Mouse (Mus musculus): ENCODE data around the gene Tapbpl. TPM values are rescaled to one million over a fixed set of nuclear protein-coding genes. Genes with fewer than 3 reads are reported as not detected.

Gene Tapbpl
- total RNA-seq, 1 experiment from 2014 or later = 24.0 TPM

DNA sequence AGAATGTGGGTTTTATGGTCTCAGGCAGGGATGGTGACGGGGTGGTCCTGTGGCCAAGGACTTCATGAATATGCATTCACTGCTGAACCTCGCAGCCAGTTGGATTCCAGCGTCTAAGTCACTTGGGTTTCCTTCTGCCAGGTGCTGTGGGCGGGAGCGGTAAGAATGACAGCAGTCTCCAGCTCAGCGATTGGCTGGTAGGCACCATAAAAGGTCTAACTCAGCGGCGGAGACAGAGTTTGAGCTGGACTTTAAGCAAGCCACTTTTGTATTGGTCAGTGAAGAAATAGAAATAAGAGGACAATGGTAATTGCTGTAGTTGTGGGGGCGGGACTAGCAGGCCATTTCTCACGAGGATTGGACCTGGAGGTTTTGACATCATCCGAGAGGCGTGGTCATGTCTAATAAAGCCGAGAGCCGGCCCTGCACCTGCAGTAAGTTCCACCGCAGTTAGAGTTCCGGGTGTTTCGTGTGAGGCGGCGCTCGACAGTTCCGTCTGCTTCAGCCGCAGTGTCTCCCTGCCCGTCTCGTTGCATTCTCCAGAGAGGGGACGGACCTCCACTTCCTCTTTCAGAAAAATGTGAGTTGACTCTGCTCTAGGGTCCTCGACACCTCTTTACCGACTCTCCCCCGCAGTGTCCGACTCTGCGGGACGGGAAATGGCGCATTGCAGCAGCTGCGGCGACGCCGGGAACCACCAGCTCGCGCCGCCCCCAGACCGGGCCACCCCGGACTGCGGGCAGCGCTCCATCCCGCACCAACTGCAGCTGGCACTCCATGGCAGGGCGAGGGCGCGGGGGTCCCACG lies 16.3 kb downstream of the Tapbpl start, which contains the start of gene Vamp1:
Gene Vamp1, plus strand, starts transcription at position 404 of the 807 bp plus-strand sequence.
- peak; percentile 89 for ATAC-seq (ENCODE audit: extremely low read depth, insufficient number of reproducible peaks, low FRiP score, poor library complexity, severe bottlenecking)

DNA sequence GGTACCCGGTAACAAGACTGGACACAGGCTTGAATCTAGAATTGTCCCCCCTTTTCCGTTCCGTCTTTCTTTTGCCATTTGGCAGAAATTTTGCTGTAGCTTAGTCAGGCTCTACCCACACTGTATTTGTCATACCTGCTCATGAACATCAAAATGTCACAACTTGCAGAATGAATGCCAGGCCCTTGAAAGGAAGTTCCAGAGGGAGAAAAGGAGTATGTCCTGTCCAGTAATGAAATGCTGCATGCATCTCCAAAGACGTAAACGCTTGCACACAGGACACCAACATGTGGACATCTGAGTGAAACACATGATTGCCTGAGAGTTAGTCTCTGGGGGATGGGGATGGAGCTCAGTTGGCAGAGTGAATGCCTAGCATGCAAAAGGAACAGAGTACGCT lies 17.9 kb downstream of the Tapbpl start:
- ATAC-seq (ENCODE audit: extremely low read depth, insufficient number of reproducible peaks, low FRiP score, poor library complexity, severe bottlenecking) = no peak

DNA sequence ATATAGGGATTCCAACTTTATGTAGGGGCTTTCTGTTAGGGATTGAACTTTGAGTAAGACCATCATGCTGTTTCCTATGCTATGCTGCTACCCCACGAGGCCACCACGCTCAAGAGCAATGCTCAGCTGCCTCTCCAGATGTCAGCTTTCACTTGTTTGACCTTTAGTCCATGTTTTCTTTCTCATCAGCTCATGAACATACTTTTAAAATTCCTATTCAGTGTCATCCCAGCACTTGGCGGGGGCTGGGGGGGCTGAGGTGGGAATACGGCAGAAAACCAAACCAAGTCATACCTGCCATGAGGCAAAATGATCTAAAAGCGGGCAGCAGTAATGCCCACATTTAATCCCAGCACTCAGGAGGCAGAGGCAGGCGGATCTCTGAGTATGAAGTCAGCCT lies 18.5 kb downstream of the Tapbpl start:
- ATAC-seq (ENCODE audit: extremely low read depth, insufficient number of reproducible peaks, low FRiP score, poor library complexity, severe bottlenecking) = no peak

DNA sequence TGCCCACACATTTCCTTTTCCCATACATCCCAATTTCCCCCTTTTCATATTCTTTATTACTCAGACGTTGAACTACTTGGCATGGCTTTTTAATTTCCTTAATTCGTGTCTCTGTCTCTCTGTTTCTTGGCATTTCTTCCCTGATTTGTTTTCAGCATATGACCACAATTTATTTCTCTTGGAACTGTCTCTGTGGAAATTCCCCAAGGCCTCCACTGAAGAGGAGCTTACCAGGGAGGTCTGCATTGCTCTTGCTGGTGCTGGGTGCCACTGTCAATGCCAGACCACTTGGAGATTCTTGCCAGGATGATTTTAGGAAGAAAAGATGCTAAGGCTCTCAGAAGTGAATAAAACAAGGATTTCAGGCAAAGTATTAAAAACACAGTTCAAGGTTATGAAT lies 19.0 kb downstream of the Tapbpl start:
- ATAC-seq (ENCODE audit: extremely low read depth, insufficient number of reproducible peaks, low FRiP score, poor library complexity, severe bottlenecking) = no peak

DNA sequence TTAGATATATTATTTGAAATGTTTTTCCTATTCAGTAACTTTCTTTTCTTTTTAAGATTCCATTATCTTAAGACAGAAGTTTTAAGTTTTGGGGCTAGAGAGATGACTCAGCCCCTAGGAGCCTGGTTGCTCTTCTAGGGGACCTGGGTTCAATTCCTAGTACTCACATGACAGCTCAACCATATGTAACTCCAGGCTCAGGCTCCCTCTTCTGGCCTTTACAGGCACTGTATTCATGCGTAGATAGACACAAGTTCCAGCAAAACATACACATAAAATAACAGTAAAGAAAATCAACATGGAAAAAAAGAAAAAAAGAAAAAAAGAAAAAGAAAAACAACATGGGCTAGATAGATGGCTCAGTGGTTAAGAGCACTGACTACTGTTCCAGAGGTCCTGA lies 21.2 kb downstream of the Tapbpl start:
- ATAC-seq (ENCODE audit: extremely low read depth, insufficient number of reproducible peaks, low FRiP score, poor library complexity, severe bottlenecking) = no peak

DNA sequence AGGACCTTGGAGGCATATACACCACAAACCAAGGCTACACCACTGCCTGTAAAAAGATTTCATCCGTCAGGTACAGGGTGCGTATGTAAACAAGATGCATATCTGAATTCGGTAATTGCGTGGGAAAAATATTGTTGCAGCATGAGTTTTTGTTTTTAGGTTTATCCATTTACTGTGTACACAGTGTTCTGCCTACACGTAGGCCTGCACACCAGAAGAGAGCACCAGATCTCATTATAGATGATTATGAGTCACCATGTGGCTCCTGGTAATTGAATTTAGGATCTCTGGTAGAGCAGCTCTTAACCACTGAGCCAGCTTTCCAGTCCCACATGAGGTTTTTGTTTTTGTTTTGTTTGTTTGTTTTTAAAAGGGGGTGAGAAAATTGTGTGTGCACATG lies 34.5 kb downstream of the Tapbpl start:
- ATAC-seq (ENCODE audit: extremely low read depth, insufficient number of reproducible peaks, low FRiP score, poor library complexity, severe bottlenecking) = no peak

DNA sequence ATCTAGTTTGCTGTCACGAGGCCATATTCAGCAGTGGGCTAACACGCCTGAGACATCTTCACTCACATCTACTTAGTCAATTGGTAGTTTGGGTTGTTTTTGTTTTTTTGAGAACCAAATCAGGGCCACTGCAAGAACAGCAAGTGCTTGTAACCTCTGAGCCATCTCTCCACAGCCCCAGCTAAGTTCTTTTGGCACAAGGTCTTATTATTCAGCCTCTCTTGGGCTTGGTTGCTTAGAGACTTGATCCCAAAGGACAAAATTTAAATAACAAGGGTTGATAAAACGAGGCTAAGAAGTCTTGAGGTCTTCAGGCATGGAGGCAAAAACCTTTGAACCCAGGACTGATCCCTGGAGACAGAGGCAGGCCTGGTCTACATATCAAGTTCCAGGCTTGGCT lies 35.4 kb downstream of the Tapbpl start:
- ATAC-seq (ENCODE audit: extremely low read depth, insufficient number of reproducible peaks, low FRiP score, poor library complexity, severe bottlenecking) = no peak

DNA sequence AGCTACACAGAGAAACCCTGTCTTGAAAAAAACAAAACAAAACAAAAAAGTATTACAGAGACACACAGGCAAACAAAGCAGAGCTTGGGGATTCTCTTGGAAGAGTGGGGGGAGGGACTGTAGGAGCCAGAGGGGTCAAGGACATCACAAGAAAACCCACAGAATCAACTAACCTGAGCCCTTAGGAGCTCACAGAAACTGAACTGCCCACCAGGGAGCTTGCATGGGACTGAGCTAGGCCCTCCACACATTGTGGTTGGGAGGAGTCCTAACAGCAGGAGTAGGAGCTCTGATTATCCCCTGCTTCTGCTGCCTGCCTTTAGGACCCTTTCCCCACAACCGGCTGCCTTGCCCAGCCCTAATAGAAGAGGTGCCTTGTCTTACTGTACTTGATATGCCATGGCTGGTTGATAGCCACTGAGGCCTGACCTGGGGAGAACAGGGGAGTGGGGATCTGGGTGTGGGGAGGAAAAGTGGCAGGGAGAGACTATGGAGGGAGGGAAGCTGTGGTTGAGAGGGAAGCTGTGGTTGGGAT lies 36.1 kb downstream of the Tapbpl start:
- ATAC-seq (ENCODE audit: extremely low read depth, insufficient number of reproducible peaks, low FRiP score, poor library complexity, severe bottlenecking) = no peak

DNA sequence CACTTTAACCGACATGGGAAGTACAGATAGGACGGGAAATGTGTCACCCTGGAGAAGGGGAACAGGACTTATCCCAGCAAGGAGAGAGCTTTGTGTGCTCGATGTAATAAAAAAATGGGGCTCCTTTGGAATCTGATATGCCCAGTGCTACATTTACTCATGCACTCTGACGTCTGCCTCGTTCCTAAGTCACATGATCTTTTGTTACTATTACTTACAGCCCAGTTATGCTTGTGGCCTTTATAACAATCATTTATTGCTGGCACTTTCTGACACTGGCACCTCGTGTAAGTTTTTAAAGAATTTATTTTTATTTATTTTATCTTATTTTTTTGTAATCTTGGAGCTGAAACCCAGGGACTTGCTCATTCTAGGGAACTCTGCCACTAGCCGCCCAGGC lies 38.3 kb downstream of the Tapbpl start:
- no peak for ATAC-seq (ENCODE audit: extremely low read depth, insufficient number of reproducible peaks, low FRiP score, poor library complexity, severe bottlenecking)

DNA sequence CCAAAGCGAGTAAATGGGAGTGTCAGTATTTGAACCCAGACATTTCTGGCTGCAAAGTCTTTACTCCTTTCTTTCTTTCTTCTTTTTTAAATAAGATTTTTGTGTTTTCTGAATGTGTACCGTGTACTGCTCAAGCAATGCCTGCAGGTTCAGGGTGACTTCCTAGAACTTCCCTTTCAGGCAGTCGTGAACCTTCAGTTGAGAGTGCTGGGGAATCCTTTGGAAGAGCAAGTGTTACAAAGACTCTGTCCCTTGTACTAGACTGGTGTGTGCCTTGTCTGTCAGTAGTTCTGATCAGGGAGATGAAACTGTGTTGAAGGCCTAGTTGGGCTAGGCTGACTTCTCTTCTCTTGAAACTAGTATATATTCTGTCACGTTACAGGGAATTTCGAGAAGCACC lies 38.8 kb downstream of the Tapbpl start:
- ATAC-seq (ENCODE audit: extremely low read depth, insufficient number of reproducible peaks, low FRiP score, poor library complexity, severe bottlenecking) = no peak

DNA sequence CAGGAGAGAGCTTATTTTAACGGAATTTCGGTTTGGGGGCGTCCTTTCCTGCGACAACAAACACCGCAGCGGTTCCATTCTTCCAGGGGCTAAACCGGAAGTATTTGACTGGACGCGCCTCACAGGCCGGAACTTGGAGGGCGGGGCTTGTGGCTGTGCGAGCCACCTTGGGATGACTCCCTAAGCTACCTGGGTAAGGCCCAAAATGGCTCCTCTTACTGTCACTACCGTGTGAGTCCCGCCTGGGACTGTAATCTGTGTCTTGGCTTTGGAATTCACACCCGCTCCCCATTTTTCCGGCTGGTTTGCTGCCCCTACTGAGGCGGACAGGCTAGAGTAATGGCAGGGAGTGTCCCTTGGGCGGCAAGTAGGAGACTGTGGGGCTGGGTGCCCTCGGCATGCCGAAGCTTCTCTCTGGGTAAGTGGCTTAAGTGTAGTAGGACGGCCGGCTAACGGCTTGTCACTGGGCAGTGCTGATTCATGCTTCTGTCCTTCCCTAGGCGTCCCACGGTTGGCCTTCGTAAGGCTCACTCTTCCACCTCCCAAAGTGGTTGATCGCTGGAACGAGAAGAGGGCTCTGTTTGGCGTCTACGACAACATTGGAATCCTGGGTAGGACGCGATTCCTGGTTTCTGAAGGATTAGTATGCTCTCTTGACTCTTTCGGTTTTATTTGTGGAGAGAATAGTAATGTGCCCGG lies 39.5 kb downstream of the Tapbpl start:
- peak; percentile 73 for ATAC-seq (ENCODE audit: extremely low read depth, insufficient number of reproducible peaks, low FRiP score, poor library complexity, severe bottlenecking)

DNA sequence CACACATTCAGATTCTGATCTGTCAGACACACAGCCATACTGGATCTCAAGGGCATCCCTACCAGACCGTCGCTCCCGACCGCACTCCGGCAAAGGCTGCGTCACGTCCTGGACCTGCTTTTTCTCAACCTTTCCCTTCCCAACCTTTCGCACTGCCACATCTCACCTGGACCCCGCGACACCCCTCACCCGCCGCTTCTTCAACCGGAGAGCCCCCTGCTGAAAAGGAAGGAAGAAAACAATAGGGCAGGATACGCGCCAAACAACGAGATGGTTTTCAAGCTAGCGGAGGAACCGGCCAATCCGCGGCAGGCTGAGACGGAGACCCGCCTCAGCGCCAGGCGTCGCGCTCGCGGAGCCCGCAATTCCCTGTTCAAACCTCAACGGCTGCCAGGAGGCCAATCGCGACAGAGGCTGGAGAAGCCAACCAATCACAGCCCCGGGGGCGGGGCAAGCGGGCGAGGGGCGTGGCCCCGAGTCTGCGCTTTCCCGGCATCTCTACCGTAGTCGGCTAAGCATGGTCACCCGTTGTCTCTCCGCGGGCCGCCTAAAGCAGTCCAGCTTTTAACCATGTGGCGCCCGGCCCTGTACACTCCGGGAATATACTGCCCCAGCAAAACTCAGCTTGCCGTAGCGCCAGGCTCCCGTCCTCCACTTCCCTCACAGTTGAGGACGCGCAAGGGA lies 40.2 kb downstream of the Tapbpl start, which contains the start of the genes Ncapd2 and Mrpl51:
Gene Ncapd2, minus strand, starts transcription at position 370 of the 684 bp plus-strand sequence.
Gene Mrpl51, plus strand, starts transcription at position 470 of the 684 bp plus-strand sequence.
- ATAC-seq (ENCODE audit: extremely low read depth, insufficient number of reproducible peaks, low FRiP score, poor library complexity, severe bottlenecking) = peak; percentile 94

DNA sequence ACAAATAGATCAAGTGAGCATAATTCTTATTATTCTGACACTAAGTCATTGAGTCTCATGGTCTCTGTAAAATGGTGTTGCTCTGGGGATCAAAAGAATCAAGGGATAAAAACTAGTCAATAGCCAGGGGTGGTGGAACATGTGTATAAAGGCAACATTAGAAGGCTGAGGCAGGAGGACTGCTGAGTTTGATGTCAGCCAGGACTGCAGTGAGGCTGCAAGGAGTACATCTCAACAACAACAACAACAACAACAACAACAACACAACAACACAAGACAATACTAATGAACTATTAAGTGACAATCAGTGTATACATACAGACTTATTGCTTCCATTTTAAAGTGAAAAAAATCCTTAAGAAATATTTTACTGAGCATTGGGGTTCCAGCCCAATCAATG lies 40.8 kb downstream of the Tapbpl start:
- no peak for ATAC-seq (ENCODE audit: extremely low read depth, insufficient number of reproducible peaks, low FRiP score, poor library complexity, severe bottlenecking)

DNA sequence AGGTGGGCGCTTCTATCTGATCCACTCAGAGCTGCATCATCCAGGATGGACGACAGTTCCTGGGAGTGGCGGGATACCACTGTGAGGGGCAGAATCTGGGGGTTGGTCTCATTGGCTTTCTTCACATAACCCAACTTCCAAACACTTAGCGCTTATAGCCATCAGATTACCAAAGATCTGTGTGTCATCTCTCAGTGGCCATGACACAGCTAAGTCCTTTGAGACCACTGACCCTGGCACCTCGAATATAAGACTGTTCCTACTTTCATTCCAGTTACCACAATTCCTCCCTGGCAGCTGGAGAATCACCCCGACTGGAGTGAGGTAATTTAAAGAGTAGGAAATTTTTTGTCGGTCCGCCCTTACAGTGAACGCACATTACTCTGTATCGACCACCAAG lies 45.5 kb downstream of the Tapbpl start:
- ATAC-seq (ENCODE audit: extremely low read depth, insufficient number of reproducible peaks, low FRiP score, poor library complexity, severe bottlenecking) = no peak

DNA sequence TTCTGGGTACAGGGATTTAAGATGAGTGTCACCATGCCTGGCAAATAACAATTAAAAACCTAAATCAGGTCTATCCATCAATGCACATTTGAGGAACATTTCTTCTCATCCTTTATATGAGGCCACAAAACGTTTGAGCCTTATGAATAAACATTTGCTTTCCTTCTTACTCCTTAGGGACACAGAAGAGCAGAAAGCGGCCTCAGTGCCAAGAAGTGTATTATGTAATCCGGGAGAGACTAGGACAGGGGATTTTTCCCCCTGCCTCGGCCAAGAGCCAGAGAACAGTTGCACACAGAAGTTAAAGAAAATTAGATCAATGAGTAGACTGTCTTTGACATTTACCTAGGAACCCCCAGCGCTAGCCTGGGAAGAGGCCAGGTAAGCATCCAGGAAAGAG lies 49.5 kb downstream of the Tapbpl start:
- ATAC-seq (ENCODE audit: extremely low read depth, insufficient number of reproducible peaks, low FRiP score, poor library complexity, severe bottlenecking) = no peak

DNA sequence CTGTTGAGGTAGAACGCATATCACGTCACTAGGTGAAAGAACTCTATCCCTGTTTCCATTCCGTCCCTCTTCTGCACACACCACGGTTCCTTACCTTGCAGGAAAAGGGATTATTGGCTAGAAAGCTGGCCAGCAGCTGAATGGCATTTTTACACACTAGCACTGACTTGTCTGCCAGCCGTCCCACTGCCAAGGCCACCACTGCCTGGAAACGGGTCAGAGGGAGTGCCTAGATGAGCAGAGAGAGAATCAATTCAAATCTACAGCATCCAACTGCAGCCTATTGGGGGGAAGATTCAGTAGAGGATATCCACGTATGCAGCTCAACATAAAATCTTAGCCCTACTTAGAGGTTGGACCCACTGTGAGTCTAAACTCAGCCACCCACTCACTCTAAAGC lies 52.1 kb downstream of the Tapbpl start:
- ATAC-seq (ENCODE audit: extremely low read depth, insufficient number of reproducible peaks, low FRiP score, poor library complexity, severe bottlenecking) = no peak

DNA sequence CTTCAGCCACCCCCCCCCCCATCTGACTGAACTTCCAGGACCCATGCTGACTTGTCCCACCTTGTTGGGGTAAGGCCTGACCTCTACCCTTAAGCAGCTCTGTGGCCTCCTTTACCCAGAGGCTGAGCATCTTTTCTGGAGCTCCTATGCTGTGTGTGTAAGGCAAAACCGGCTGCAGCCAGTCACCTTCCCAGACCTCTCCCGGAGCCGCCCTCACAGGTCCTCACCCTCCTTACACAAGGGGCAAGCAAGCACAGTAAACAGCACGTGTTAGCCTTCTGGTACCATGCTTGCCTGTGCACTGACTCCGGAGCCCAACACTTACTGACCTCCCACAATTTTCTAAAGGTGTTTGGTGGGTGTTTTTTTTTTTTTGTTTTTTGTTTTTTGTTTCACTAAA lies 56.2 kb downstream of the Tapbpl start:
- ATAC-seq (ENCODE audit: extremely low read depth, insufficient number of reproducible peaks, low FRiP score, poor library complexity, severe bottlenecking) = no peak
